Mouse (Mus musculus) layer of hippocampus, adult 11-12 months (tissue): ENCODE results near the gene Rfx8.

Experiments
- DNase-seq: peaks from one replicate; pipeline ENCODE4 v3.0.0; 2022; ENCODE audit warnings: low spot score

Rfx8 gene

GRCm38 (mm10) chr1:39720632-39721350, at the start of gene Rfx8:
Gene Rfx8, minus strand, starts transcription at chr1:39720997.
- no peak for DNase-seq

- DNase-seq: no peak
Measured at GRCm38 (mm10) chr1:39770436-39770835, 49.6 kb upstream of the Rfx8 start.

- DNase-seq: no peak
Measured at GRCm38 (mm10) chr1:39768017-39768416, 47.2 kb upstream of the Rfx8 start.

- DNase-seq: no peak
Measured at GRCm38 (mm10) chr1:39765854-39766493, 45.2 kb upstream of the Rfx8 start.

GRCm38 (mm10) chr1:39762025-39762370, 41.2 kb upstream of the Rfx8 start:
- DNase-seq: peak; percentile 80

DNA sequence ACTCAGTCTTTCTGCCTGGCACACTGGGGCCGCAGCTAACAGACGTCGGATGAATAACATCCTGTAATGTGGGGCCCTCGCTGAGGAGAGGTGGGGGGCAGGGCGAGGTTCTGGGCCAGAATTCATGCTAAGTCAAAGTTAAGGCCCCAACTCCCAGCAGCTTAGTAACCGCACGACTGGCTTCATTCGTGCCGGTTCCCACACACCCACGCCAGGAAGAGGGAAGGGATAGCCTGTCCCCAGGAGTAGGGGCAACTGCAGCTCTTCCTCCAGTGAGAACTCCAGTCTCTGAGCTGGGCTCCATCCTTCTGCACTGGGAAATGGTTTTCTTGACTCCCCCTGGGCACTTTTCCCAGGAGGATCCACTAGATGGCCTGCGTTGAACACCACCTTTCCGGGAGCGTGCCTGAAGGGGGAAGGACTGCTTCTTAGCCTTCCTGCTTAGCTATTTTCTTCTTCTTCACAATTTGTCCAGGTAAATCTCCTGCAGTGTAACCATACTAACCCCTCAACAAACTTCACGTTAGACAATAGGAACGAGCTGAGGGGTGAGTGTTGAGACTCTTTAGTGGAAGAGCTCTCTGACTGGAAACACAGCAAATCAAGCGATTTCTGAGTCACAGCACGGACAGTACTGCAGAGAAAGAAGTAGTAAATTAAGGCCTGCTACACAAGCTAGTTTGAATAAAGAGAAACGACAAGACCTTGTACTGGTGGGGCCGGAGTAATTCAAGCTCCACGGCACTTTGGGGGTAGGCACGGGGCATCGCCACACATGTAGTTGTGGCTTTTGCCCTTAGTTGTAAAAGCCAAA, 40.6 kb upstream of the Rfx8 start:
- DNase-seq: peak; percentile 70

DNA sequence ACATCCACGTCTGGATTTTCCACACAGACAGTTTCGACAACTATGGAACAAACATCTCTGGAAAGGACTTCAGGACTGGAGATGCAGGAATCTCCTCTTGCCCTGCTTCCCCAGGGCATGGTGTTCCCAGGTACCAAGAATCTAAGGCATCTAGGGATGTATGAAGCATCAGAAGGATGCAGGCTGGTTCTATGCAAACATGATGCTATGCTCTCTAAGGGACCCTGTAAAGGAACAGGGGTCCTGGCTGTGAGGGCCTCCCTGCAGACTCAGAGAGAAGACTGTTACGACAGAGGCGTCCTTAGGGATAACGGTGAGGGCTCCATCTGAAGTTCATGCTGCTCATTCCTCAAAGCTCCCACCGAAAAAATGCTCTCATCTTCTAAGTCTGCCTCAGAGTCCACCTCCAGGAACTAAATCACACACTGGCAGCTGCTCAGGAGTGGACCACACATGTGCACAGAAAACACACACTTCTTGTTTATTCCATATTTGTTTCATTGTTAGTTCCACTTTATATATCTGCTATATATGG, 39.5 kb upstream of the Rfx8 start:
- no peak for DNase-seq

- DNase-seq: no peak
Measured at GRCm38 (mm10) chr1:39759231-39760175, 38.7 kb upstream of the Rfx8 start.

DNA sequence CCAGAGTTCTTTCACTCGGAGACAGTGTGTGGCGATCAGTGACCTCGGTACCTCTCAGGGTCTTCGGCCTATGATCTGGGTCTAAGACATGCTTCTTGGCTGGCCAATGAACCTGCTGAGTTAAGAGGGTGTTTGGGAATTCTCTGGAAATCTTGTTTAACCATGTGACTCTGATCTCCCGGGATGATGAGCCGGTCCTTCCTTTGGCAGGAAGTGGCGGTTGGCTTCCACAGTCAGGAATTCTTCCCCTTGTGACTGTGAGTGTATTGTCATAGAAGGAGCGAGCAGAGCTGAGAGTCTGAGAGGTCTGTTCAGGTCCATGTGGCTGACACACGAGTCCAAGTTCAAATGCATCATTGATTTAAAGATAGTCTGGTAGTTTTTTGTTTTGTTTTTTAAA, 37.4 kb upstream of the Rfx8 start:
- no peak for DNase-seq

DNA sequence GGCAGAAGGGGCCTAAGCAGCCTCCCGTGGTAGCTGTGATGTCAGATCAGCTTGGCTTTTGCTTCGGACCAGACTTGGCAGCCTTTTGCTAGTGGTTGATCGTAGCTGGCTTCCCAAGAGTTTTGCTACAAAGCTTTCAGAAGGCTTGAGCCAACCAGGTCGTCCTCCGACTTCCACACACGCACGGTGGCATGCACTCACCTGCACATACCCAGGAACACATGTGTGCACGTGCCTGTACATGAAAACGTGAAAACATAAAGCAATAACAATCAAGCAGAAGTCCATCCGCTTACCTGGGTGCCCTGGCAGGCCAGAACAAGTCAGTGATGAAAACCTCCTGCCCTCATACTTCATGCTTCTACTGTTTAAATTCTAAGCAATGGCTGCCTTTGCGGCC, 36.2 kb upstream of the Rfx8 start:
- DNase-seq: no peak

GRCm38 (mm10) chr1:39754224-39754957, 33.6 kb upstream of the Rfx8 start:
- no peak for DNase-seq

GRCm38 (mm10) chr1:39751537-39751936, 30.7 kb upstream of the Rfx8 start:
- no peak for DNase-seq

- DNase-seq: no peak
Measured at GRCm38 (mm10) chr1:39749664-39750063, 28.9 kb upstream of the Rfx8 start.

- no peak for DNase-seq
Measured at GRCm38 (mm10) chr1:39749214-39749613, 28.4 kb upstream of the Rfx8 start.

GRCm38 (mm10) chr1:39748666-39749065, 27.9 kb upstream of the Rfx8 start:
- DNase-seq: no peak

DNA sequence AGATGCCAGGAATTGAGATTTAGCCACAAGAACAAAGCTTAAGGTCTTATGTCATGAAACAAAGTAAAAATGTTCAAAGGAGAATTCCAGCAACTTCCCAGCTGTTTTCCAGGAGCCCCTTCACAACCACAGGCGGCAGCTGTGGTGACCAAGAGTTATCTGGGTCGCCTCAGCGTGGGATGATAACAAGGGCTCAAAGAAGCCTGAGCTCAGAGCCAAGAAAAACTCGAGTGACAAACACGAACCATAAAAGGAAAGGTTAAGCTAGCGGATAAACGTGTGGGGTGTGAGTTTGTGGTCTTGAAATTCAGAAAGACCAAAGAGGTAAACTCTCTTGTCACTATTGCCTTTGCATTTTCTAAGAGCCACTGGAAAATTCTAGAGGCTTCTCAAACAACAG, 25.7 kb upstream of the Rfx8 start:
- no peak for DNase-seq

- peak; percentile 51 for DNase-seq
Measured at GRCm38 (mm10) chr1:39740948-39741347, 20.2 kb upstream of the Rfx8 start.

- DNase-seq: no peak
Measured at GRCm38 (mm10) chr1:39740002-39740401, 19.2 kb upstream of the Rfx8 start.

DNA sequence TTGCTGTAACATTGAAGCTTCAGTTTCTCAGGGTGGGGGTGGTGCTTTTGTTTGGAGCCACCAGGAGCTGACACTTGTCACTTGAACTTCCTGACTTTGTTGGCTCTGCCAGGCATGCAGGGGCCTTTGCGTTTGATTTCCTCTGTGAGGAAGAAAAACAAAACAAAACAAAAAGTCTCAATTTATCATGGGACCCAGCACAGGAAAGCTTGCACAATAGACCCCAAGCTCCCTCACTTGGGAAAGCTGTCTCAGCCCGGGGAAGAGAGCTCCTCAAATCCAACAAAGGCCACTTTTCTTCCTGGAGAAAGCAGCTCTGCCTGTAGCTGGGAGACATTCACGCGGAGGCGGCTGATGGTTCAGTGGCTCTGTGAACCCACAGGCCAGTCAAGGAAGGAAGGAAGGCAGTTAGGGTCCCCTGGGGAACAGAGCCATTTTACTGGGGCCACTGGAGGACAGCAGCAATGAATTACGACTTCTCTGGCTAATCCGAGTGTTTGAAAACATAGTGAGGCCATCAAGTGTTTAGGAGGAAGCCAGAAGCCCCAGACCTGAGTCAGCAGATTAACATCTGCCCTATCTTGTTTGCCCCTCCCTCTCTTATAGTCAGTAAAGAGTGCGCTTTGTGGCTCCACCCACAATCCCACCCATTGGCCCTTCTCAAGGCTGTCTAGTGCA, 15.3 kb upstream of the Rfx8 start:
- no peak for DNase-seq

DNA sequence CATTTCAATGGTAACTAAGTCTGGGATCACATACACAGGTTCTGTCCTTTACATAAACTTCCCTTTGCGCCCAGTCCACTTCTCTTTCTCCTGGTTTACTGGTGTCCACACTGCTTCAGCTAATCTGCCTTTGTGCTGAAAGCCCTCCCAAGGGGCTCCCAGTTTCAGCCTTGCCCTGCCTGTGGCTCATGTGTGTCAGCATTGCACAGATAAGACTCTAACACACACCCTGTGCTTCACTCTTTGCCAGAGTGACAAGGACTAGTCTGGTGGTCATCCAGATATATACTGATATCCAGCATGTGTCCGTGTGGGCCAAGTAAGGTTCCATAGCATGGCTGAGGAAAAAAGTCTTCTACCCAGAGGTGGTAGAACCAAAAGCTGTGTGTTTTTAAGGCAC, 14.7 kb upstream of the Rfx8 start:
- DNase-seq: no peak
